Mouse (Mus musculus): ENCODE results near the gene Trhr2. TPM values are rescaled to one million over a fixed set of nuclear protein-coding genes. Genes with fewer than 3 reads are reported as not detected.
A peak's percentile ranks its signal among the peaks of the same experiment; 100 is the strongest.

The Trhr2 gene
- polyA plus RNA-seq, 1 experiment from 2014 or later: not detected

DNA sequence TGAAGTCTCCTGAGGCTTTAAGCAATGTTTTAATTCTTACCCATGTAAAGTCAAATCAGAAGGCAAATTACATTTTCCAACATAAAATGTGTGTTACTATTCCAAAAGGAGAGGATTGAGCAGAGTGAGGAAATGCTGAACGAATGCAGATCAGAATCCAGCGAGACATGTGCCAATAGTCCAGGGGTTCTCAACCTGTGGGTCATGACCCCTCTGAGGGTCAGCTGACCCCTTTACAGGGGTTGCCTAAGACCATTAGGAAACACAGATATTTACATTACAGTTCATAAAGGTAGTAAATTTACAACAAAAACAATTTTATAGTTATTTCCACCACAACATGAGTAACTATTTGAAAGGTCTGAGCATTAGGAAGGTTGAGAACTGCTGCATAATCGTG, 30.2 kb upstream of the Trhr2 start:
- DNase-seq (ENCODE audit: low spot score): no peak
- Histone ChIP-seq H3K9ac (ENCODE audit: low read depth, low read length) (no peak overlapping the region), H3K4me1 (replicated peaks; ENCODE audit: insufficient read depth, low read length) (no peaks in the 10 kb centered on the region), H3K4me3 (replicated peaks; ENCODE audit: low read depth, low read length) (no peak overlapping the region), H3K27me3 (ENCODE audit: insufficient read depth, low read length) (no peaks in the 10 kb centered on the region), H3K36me3 (ENCODE audit: insufficient read depth, low read length) (peaks cover 64% of the 10 kb centered on the region), H3K4me2 (ENCODE audit: low read length) (no peak overlapping the region), H3K9me3 (replicated peaks; ENCODE audit: low read length) (no peaks in the 10 kb centered on the region), H3K27ac (no peak overlapping the region)
- no peak for TF ChIP-seq CTCF (IDR thresholded peaks at IDR 0.05; ENCODE audit: low read depth)
- 85% methylated on average over 3 of the region's 3 CpGs for WGBS
- ATAC-seq (replicated peaks; ENCODE audit: low FRiP score, low read depth): no peak

DNA sequence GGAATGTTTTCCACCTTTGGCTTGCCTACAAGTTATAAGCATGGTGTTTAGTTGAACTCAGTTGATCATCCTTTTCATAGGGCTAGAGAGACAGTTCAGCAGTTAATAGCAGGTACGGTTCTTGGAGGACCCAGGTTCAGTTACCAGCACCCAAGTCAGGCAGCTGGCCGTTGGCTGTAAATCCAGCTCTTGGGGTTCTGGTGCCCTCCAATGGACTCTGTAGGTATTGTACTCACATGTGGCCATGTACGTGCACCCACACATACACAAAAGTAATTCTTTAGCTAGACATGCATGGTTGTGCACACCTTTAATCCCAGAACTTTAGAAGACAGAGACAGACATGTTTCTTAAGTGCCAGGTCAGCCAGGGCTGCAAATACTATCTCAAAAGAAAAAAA, 28.8 kb upstream of the Trhr2 start:
- H3K4me1 ChIP-seq (replicated peaks; ENCODE audit: insufficient read depth, low read length): no peaks in the 10 kb centered on the region
- WGBS: 86% methylated on average over 3 of the region's 3 CpGs
- DNase-seq (ENCODE audit: low spot score) (no peak), ATAC-seq (replicated peaks; ENCODE audit: low FRiP score, low read depth) (no peak)
- H3K9me3 ChIP-seq (replicated peaks; ENCODE audit: low read length): no peaks in the 10 kb centered on the region
- no peak overlapping the region for H3K4me3 ChIP-seq (replicated peaks; ENCODE audit: low read depth, low read length)
- peaks cover 74% of the 10 kb centered on the region for H3K36me3 ChIP-seq (ENCODE audit: insufficient read depth, low read length)
- no peak overlapping the region for H3K27ac ChIP-seq
- H3K27me3 ChIP-seq (ENCODE audit: insufficient read depth, low read length): no peaks in the 10 kb centered on the region
- TF ChIP-seq CTCF (IDR thresholded peaks at IDR 0.05; ENCODE audit: low read depth): peak; percentile 21; the same call in 1 of the 2 replicates
- H3K4me2 ChIP-seq (ENCODE audit: low read length): no peak overlapping the region
- no peak overlapping the region for H3K9ac ChIP-seq (ENCODE audit: low read depth, low read length)

DNA sequence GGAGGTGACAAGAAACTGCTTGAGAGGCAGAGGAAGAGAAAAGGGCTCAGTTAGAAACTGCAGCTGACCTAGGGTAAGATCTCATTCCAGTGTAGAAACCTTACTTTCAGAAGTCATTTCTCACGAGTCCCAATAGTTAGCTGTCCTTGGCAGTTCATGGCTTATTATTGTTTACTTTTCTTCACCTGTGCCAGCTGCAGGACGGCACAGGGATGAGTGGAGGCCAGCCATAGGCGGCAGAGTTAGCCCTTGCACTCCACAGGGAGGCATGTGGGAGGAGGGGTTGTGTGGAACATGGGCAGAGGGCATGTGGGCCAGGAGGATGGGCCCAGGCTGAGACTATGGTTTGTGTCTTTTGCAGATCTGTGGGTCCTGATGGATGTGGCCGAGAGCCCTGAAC, 22.5 kb upstream of the Trhr2 start:
- DNase-seq (ENCODE audit: low spot score) (no peak), ATAC-seq (replicated peaks; ENCODE audit: low FRiP score, low read depth) (no peak)
- Histone ChIP-seq H3K9me3 (replicated peaks; ENCODE audit: low read length) (no peaks in the 10 kb centered on the region), H3K9ac (ENCODE audit: low read depth, low read length) (no peak overlapping the region), H3K27ac (no peak overlapping the region), H3K4me3 (replicated peaks; ENCODE audit: low read depth, low read length) (no peak overlapping the region), H3K4me1 (replicated peaks; ENCODE audit: insufficient read depth, low read length) (no peaks in the 10 kb centered on the region; the same call in 1 of the 2 replicates), H3K4me2 (ENCODE audit: low read length) (no peak overlapping the region), H3K27me3 (ENCODE audit: insufficient read depth, low read length) (no peaks in the 10 kb centered on the region), H3K36me3 (ENCODE audit: insufficient read depth, low read length) (peaks cover 43% of the 10 kb centered on the region)
- no peak for TF ChIP-seq CTCF (IDR thresholded peaks at IDR 0.05; ENCODE audit: low read depth)
- WGBS: 63% methylated on average over 4 of the region's 4 CpGs

DNA sequence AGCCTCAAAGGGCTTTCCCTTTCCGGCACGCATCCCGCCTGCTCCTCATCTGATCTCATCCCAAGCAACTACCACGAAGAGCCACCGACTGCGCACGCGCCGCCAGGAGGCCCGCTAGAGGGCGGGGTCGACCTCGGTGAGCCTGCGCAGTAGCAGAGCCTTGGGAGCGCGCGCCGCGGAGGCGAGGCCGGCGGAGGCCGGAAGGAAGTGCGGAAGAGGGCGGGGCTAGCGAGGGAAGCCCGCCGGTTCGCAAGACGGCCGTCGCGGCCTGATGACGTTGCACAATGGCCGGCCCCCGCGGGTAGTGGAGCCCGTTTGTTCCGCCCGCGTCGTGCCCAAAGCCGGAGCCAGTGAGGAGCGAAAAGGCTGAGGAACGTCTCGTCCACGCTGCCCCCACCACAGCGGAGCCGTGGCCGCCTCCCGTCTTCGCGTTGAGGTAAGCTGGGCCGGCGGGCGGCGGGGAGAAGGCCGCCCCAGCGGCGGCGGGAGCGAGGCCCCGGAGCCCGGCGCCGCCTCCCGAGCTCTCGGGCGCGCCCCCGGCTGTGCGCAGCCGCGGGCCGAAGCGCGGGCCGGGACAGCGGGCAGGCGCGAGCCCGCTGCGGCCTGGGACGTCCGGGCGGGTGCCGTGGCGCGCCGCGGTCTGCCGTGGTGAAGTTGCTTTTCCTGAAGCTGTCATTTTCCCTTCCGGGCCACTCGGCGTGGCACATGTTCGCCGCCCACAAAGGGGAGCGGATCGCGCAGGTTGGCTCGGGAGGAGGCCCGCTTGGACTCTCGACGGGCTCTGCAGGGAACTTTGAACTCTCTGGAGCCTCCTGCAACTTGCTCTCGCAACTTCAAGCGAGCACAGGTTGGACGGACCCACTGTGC, 16.1 kb upstream of the Trhr2 start, which contains the start of gene Zc3h18:
Gene Zc3h18, plus strand, starts transcription at position 245 of the 867 bp plus-strand sequence.
- peak within 1 kb of the TSS; percentile 95 for H3K9ac ChIP-seq (ENCODE audit: low read depth, low read length)
- peak; percentile 99 for DNase-seq (ENCODE audit: low spot score)
- peak; percentile 67 for TF ChIP-seq CTCF (IDR thresholded peaks at IDR 0.05; ENCODE audit: low read depth)
- no peaks in the 10 kb centered on the region for H3K36me3 ChIP-seq (ENCODE audit: insufficient read depth, low read length)
- H3K4me3 ChIP-seq (replicated peaks; ENCODE audit: low read depth, low read length): peak within 1 kb of the TSS; percentile 97
- no peaks in the 10 kb centered on the region; the same call in 1 of the 2 replicates for H3K4me1 ChIP-seq (replicated peaks; ENCODE audit: insufficient read depth, low read length)
- H3K4me2 ChIP-seq (ENCODE audit: low read length): peak within 1 kb of the TSS; percentile 82
- H3K27ac ChIP-seq: peak within 1 kb of the TSS; percentile 96
- ATAC-seq (replicated peaks; ENCODE audit: low FRiP score, low read depth): peak; percentile 91
- H3K27me3 ChIP-seq (ENCODE audit: insufficient read depth, low read length): no peaks in the 10 kb centered on the region
- WGBS: under 1% methylated on average over 98 of the region's 107 CpGs
- no peaks in the 10 kb centered on the region for H3K9me3 ChIP-seq (replicated peaks; ENCODE audit: low read length)

DNA sequence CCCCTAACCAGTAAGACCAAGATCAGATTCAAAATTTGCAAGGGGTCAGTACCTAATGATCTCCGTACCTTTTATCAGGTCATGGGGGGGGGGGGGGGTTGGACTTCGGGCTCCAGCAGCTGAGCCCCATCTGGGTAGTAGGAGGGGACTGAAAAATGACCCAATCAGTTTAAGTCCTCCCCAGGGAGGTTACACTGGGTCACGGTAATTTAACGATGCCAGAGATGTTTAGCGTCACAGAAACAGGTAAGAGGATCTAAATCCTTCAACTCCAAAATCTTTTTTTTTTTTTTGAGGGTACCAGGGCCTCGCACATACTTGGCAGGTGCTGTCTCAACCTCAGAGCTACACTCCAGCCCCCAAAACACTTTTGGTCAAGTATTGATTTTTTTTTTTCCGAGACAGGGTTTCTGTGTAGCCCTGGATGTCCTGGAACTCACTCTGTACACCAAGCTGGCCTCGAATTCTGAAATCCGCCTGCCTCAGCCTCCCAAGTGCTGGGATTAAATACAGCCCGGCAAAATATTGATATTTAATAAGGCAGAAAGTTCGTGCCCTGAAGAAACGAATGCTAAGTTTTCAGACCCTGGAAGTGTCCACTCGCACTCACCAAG, 15.3 kb upstream of the Trhr2 start:
- H3K4me2 ChIP-seq (ENCODE audit: low read length): peak overlapping the region; percentile 50
- no peaks in the 10 kb centered on the region; the same call in 1 of the 2 replicates for H3K4me1 ChIP-seq (replicated peaks; ENCODE audit: insufficient read depth, low read length)
- H3K27ac ChIP-seq: peak overlapping the region; percentile 13; the same call in 1 of the 2 replicates
- peak overlapping the region; percentile 24; the same call in 1 of the 2 replicates for H3K9ac ChIP-seq (ENCODE audit: low read depth, low read length)
- no peaks in the 10 kb centered on the region for H3K27me3 ChIP-seq (ENCODE audit: insufficient read depth, low read length)
- no peaks in the 10 kb centered on the region for H3K9me3 ChIP-seq (replicated peaks; ENCODE audit: low read length)
- 23% methylated on average over 13 of the region's 13 CpGs for WGBS
- H3K36me3 ChIP-seq (ENCODE audit: insufficient read depth, low read length): no peaks in the 10 kb centered on the region
- no peak for TF ChIP-seq CTCF (IDR thresholded peaks at IDR 0.05; ENCODE audit: low read depth)
- no peak for DNase-seq (ENCODE audit: low spot score)
- peak overlapping the region; percentile 97 for H3K4me3 ChIP-seq (replicated peaks; ENCODE audit: low read depth, low read length)
- no peak for ATAC-seq (replicated peaks; ENCODE audit: low FRiP score, low read depth)

DNA sequence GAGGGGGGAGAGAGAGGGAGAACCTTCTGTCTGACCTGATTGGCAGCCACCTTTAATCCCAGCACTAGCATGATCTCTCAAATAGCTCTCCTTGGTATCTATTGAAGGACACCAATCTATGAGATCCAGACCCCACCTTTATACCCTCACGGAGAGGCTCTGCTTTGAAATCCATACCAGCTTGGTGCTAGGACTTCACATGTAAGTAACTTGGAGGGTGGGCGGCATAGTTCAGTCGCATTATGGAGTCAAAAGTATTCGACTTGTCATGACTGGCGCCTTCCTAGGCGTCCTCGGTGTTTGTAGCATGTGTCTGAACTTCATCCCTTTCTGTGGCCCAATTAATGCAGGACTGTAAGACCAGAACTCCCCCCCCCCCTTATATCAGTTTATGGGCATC, 14.8 kb upstream of the Trhr2 start:
- TF ChIP-seq CTCF (IDR thresholded peaks at IDR 0.05; ENCODE audit: low read depth): no peak
- H3K4me2 ChIP-seq (ENCODE audit: low read length): no peak overlapping the region; the same call in 1 of the 2 replicates
- ATAC-seq (replicated peaks; ENCODE audit: low FRiP score, low read depth) (no peak), DNase-seq (ENCODE audit: low spot score) (no peak)
- H3K9me3 ChIP-seq (replicated peaks; ENCODE audit: low read length): no peaks in the 10 kb centered on the region
- H3K4me3 ChIP-seq (replicated peaks; ENCODE audit: low read depth, low read length): no peak overlapping the region
- no peaks in the 10 kb centered on the region for H3K36me3 ChIP-seq (ENCODE audit: insufficient read depth, low read length)
- H3K9ac ChIP-seq (ENCODE audit: low read depth, low read length): no peak overlapping the region
- no peaks in the 10 kb centered on the region for H3K27me3 ChIP-seq (ENCODE audit: insufficient read depth, low read length)
- no peak overlapping the region for H3K27ac ChIP-seq
- no peaks in the 10 kb centered on the region; the same call in 1 of the 2 replicates for H3K4me1 ChIP-seq (replicated peaks; ENCODE audit: insufficient read depth, low read length)
- 95% methylated on average over 7 of the region's 7 CpGs for WGBS
